Mouse (Mus musculus) heart, adult 9 months (tissue): ENCODE data around the gene Rxfp3.

Experiments used
- DNase-seq, 2 experiments: peaks; one replicate each; pipeline ENCODE4 v3.0.0; 2022; ENCODE audit warnings: low spot score in 2 of 2

Rxfp3 gene

DNA sequence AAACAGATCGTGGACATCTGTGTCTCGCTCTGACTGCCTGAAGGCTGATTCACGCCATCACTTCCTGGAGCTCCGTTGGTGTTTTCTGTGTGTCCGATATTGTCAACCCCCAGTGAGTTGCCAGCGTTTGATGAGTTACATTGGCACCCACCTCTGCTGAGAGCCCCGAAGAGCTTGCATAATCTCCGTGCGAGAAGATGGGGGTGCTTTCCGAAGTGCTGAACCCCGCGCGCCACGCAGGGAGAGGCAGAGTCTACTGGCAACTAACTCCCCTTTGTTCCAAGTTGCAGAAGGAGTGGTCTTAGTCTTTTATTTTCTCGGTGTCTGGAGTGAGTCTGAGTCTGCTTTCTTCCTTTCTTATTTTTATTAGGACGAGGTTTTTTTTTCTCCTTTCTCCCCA, at the start of gene Rxfp3:
Gene Rxfp3 (minus strand): TSS at position 281 of the 400 bp plus-strand sequence.
- DNase-seq: no peak

DNA sequence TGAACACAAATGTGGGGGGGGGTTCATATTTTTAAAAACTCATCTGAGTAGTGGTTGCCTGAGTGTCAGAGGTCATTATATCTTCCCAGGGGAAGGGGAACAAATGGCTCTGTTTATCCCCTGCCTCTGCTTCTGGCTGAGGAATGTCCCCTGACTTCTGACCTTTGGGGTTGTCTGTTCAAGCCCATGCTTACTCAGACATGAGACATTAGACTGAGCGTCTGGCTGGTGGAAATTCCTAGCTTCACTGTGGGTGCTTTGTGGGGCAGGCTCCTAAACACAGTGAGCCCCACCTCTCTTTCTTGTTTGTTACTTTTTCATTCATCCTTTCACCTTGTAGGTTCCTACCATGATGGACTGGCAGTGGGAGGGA, 47.2 kb upstream of the Rxfp3 start:
- no peak for DNase-seq

DNA sequence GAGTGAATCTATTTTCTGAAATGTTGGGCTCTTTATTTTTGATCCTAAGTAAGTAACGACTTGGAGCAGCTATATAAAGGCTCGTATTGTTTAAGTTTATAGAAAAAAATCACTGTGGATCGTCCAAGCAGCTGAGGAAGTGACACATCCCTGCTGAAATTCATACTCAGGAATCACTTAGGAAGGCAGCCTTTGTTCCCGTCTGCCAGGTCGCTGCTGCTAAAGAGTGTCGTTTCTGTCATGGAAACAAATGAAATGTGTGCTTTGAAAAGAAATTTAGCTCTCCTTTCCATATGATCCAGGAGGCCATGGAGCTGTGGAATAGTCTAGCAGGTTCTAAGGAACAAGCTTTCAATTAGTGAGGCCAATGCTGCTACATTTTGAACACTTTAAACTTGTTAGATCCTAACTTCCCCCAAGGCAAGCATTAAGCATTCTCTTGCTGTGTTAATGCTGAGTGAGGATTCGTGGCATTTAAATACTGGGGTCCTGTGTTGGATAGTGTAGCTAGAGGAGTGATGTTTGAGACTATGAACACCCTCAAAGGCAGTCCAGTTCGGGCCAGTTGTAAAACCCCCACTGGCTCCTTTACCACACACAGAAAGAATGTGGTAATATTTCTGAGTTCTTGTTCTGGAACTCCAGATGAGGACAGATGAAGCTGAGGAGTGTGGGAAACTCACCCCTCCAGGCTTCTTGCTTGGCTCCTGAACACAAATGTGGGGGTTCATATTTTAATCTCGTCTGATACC, 46.6 kb upstream of the Rxfp3 start:
- no peak for DNase-seq

DNA sequence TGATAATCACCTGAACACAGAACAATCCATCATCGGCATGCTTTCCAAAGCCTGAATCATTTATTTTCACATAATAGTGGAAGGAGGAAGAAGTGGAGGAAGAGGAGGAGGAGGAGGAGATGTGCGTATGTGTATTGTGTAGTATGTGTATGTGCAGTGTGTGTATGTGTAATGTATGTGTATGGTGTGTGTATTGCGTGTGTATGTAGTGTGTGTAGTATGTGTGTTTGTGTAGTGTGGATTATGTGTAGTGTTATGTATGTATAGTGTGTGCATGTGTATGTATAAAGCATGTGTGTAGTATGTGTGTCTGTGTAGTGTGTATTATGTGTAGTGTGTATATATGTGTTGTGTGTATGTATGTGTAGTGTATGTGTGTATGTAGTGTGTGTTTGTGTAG, 45.9 kb upstream of the Rxfp3 start:
- no peak for DNase-seq

DNA sequence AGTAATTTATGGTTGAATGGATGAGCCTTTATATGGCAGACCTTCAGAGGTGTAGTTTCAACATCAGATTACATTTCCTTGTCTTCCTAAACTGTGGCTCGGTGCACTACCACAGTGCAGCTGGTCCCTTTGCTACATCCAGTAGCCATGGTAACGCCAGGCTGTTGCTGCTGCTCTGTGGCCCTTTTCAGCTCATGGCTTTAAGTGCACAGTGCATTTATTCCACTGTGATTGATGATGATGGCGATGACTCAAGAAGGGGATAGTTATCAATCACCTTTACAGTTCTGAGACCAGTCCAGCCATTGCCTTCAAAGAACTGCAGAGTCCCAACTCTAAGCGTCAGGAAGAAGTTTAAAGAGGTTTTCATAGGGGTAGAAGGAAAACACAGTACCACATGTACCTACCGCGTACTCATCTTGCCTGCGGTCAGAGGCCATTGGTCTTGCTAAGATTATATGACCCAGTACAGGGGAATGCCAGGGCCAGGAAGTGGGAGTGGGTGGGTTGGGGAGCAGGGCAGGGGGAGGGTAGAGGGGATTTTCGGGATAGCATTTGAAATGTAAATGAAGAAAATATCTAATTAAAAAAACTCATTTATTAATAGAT, 45.3 kb upstream of the Rxfp3 start:
- DNase-seq: no peak

DNA sequence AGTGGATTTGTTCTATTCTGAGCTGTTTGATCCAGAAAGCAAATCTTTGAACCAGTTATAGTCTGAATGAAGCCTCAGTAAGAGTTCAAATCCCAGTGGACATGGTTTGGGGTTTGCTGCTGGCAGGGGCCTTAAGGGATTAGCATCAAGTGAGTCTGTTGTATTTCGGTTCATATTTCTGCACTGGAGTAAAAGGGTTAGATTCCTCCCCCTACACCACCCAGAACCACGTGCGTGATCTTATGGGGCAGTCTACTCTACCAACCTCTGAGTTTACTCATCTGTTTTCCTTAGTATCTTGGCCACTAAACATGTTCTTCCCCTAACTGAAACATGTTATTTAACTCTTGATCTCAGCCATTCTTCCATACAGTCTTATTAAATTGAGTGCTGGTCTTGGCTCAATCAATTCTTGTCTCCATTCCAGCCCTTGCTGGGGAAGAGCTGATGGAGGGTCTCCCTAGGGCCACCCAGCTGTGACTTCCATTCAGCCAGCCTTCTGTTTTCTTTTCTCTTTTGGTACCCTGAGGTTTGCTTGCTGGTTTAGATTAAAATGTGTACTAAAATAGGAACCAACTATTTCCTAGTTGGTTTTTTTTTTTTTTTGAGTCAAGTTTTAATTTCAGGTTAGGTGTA, 38.1 kb upstream of the Rxfp3 start:
- DNase-seq: no peak

DNA sequence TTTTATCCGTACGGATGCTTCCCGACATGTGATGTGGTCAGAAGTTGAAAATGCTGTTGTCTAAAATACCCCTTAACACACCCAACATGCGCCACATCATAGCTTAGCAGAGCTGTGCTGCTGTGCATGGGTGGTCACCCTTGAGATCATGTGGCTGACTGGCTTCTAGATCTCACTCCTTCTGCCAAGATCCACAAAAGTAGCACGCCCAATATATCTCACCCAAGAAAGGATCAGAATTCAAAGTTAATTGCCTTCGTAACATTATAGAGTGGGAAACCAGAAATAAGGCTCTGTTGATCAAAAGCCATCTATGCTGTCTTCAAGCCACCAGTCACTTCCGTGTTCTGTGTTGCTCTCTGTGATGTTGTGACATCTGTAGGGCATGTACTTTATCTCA, 30.1 kb upstream of the Rxfp3 start:
- no peak for DNase-seq

DNA sequence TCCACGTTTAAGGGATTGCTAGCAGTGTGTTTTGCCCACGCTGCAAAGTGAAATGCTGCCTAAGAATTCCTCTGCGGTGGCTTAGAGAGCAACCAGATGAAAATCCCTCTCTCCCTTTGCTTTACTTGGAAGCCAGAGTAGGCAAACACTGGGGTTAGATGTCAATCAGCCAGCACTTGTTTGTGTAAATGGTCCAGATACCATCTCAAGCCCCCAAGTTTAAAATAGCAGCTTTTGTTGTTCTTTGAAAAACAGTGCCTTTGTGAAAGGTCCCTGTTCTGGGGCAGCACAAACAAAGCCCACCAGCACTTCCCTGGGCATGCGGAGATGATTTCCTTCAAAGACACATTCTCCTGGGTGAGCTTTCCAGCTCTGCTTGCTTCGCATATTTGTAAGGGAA, 28.5 kb upstream of the Rxfp3 start:
- DNase-seq: no peak

DNA sequence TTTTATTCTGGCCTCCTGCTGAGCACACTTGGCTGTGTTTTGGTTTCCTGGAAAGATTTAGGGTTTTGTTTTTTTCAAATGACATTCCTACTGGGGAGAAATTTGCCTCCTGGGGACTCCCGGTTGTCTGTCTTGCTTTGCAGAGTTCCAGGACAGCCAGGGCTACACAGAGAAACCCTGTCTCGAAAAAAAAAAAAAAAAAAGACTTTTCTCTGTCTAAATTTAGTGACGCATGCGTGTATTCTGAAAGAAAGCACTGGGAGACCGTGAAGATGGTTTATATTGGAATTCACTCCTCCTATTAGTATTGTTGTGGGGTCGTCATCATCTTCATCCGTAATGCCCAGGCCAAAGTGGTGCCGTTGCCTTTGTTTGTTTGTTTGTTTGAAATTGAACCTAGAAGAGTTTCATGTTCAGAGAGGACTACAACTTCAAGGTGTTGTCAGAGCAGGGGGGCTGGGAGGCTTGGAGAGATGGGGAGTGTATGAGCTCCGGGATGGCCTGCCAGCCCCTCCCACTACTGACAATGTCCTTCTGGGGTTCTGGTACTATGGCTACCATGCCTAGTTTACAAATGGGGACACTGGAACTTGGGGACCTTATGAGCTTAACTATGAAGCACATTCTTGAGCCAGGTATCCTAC, 27.9 kb upstream of the Rxfp3 start:
- DNase-seq: no peak

DNA sequence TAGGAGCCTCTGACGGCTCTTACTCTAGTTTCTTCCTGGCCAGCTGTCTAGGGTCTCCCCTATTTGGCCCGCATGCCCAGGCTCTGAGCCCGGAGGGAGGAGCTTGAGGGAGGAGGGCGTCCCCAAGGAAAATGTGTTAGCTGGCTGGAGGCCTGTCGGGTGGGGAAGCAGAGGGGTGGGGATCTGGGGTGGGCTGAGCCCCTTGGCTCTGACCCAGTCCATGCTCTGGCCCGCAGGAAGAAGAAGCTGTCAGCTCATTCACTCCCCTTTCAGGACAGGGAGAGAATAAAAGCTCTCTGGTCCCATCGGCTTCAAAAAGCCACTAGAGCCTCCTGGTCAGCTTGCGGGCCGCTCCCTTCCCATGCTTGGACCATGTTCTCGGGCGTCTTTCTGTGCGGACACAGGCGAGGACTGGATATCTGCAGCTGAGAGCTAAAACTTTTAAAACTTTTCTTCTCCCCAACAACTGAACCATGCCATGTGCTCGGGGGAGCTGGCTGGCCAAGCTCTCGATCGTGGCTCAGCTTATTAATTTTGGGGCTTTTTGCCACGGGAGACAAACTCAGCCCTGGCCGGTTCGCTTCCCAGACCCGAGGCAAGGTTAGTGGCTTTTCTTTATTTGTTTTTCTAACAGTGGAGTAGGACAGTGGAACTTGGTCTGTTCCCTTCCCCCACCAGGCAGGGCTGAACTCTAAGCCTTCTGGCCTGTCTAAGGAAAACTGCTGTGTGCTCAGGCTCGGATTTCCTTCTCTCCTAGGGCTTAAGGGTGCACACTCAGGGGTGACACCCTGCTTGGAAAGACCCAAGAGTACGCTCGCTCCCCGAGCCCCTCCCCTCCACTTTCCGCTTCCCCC, 27.0 kb upstream of the Rxfp3 start, which contains the start of gene Adamts12:
Gene Adamts12 (plus strand): TSS at position 233 of the 854 bp plus-strand sequence.
- peak; percentile 79 to 80 for DNase-seq

DNA sequence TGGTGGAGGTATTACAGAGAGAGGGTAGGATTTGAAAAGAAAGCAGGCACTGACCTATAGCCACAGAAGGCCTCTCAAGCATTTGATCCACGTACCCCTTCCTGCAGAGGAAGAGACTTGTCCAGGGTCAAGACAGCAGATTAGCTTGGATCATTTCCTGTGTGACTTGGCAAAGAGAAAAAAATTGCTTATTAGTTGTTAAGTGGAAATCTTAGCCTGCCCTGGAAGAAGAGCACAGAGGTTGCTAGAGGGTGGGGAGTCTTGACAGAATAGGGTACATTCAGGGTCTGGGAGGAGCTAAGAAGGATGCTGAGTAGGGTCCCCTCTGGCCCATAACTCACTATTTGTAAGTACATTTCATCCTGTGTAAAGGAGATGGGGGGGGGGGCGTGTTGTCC, 26.4 kb upstream of the Rxfp3 start:
- peak; percentile 34 to 44 for DNase-seq

DNA sequence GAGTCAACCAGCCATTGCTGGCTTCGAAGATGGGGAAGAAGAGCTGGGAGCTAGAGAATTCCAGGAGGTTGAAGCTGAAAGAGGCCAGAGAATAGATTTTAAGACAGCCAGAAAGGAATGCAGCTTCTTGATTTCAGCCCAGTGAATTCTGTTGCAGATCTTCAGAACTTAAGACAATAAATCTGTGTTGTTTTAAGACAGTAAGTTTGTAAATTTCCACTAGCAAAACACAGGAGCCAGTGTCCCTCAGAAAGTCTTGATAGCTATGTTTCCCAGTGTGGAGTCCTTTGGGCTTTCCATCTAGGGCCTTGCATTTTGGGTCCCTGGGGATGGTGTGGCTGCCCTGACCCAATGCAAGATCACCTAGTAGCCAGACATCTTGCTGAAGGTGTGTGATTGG, 25.1 kb upstream of the Rxfp3 start:
- no peak for DNase-seq

DNA sequence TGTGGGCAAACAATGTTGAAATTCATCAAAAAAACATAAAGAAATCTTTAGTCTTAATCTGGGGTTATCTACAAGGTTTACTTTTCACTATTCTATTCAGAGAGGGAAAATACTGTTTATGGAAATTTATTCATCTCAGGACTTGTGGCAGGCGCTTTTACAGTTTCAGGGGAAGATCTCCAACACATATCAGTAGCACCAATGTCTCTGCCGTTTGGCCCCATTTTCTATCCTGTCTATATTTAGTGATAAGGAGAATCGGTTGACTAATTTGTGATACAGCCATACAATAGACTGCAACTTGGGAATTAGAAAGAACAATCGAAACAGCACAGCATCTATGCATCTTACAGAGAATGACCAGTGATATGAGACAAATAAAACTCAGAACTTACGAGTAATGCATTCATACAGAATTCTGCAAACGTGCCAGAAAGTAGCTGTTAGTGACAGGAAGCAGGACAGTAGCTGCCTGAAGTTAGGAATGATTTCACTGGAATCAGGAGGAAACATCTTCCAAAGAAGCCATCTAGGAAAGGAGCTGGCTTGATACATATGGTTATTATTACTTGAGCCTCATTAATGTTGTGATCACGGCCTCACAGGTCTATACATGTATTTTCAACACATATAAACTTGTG, 16.8 kb upstream of the Rxfp3 start:
- DNase-seq: no peak

DNA sequence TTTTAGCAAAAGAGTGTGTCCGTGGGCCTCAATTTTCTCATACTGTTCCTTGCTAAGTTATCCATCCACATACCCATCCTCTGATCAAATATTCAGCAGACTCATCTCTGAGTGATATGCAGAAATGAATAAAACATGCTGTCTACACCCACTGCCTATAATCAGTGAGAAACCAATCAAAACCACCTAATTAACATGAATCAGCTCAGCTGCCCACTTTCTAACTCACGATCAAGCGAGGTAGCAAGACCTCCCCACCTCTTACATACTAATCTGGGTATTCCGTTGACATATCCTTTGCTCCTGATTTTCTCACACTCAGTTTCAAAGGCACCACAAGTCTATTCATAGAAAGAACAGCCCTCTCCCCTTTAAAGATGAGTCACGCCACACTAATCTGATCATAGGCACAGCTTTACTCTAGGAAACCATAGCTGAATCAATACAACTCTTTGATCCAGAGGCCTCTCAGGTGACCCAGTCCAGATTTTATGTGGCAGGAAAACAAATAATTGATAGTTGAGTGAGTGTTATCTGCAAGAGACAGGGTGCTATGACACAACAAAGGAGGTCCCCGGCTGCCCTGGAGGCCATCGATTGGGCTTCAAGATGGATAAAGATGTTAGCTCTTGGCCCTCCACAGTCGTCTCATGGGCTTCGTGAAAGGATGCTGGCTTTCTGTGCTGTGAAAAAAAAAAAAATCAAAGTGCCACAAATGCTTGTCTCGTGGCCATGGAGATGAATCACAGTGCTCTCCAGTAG, 16.1 kb upstream of the Rxfp3 start:
- DNase-seq: no peak

DNA sequence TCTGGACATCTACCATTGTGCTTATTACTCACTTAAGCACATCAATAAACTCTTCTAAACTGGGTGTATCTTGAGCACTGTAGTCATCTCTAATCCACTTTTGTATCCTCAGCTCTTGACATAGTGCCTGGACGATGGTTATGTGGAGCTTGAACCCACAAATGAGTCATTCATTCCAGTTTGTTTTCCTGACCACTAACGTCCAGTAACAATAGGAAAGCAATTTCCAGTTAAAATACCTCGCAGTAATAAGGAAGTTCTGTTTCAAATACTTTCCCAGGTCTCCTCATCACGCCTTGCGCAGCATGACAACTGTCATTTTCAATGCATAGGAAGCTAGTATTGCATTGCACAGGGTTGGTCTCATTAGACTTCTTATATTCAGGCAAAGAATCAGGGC, 5.0 kb upstream of the Rxfp3 start:
- DNase-seq: no peak

DNA sequence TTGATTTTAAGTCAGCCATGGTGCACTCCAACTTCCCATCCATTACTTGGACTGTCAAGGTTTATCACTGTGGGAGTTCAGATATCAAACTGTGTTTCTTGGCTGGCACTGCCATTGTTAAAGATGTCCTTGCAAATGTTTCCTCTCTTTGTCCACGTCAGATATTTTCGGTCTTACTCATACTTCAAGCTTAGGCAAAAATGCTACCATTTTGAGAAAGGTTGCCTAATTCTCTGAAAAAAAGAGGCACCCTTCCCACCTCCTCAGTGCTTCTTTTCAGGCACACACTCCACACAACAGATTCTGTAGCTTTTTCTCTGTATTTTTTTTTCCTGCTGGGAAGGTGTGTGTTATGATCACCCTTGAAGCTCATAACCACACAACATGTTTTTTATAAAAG, 3.4 kb upstream of the Rxfp3 start:
- no peak for DNase-seq

DNA sequence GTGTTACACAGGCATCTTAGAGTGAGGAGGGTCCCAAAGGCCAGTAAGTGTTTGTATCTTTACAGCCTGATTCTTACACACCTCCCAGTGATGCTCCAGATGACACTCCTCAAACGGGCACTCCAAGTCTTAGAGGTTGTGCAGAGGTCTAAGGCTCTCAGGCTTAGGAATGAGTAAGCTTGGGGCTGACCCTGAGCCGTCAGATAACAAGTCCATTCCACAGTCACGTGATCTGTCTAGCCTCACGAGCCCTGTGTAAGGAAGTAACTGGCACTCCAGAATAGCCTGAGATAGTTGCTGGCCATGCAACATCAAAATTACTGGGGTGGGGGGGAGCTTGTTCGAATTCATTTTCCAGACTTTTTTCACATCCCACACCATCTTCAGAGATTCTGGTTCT, 2.3 kb upstream of the Rxfp3 start:
- DNase-seq: no peak

DNA sequence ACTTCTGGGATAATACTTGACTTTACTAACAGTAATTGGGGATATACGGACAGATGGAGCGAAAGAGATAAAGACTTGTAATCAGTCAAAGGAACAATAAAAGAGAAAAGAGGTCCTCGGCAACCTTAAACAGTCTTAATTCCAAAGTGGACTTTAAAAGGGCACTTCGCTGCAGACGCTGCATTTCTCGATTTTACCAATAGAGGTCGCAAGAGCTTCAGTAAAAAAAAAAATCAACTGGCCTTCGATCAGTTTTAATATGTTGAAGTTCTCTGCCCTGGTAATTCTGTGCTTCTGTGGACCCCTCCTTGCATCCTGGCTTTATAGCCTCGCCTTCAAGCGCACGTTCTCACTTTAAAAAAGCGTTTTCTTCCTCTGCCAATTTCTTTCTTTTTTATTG, 685 bp upstream of the Rxfp3 start:
- DNase-seq: peak in 1 of 2 experiments; percentile 29

DNA sequence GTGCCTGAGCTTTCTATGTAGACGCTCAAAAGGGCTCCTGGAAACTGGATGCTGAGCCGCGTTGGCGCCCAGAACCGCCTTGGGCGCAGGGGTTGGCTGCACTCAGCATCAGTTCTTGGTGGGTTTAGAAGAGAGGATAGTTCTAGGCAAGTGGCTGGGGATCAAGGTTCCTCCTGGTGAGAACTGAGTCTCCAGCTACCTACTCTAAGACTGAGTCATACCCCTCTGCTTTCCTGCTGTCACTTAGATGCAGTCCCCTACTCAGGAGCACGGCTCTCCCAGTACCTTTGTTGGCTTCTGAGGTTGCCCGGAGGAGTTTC, 455 bp downstream of the Rxfp3 start:
- DNase-seq: no peak

DNA sequence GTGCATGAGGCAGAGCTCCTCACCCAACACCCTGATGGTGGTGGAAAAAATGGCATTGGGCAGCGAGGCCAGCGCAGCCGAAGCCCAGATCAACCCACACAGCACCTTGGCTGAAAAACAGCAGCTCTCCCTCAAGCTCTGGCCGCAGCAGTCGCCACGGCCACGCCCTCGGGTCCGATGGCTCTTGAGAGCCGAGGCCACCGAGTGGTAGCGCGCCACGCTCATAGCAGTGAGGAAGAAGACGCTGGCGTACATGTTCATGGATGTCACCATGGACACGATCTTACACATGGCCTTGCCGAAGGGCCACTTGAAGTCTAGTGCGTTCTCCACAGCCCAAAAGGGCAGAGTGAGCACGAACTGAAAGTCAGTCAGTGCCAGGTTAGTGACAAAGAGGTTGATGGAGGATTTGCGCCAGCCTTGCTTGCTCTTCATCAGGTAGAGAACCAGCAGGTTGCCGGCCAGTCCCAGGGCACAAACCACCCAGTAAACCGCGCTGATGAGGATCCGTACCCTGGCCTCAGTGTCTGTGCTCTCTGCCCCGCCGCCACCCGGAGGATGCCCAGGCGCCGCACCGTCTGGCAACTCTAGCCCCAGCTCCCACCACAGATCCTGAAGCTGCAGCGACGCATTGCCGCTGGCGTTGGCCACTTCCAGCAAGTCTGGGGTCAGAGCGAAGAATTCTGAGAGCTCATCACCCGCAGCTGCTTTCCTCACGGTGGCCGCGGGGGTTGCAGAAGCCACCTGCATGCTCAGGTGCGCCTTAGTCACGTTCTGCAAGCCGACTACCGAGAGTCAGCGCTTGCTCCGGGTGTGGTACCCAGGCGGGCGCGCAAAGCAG, 1.0 kb downstream of the Rxfp3 start:
- no peak for DNase-seq
